Mouse (Mus musculus) embryonic facial prominence, embryonic 13.5 days (tissue): ENCODE measurements around the gene Ugt1a1. TPM values are rescaled to one million over a fixed set of nuclear protein-coding genes. Genes with fewer than 3 reads are reported as not detected.
"Not testable (repeated sequence)": the region's sequence is repeated elsewhere in the genome, so short reads cannot be mapped to it uniquely, and the experiment has no call there.

Experiments used
- ATAC-seq: fragments of 200-750 bp; cut with Nextera tagmentation; 2 replicates; pipeline ENCODE4 v1.8.0; 2017; ENCODE audit warnings: low read depth; ENCODE audit not compliant: insufficient number of reproducible peaks, insufficient read depth, low FRiP score, low TSS enrichment
- H3K27ac ChIP-seq: fragments of 300-500 bp; sonication (generic); 2 replicates; pipeline ENCODE4 v1.5.1; 2015; ENCODE audit warnings: moderate library complexity, mild to moderate bottlenecking, inconsistent platforms
- H3K27me3 ChIP-seq: fragments of 300-500 bp; sonication (generic); 2 replicates; pipeline ENCODE4 v1.6.1; 2015; ENCODE audit warnings: mild to moderate bottlenecking, inconsistent platforms
- H3K36me3 ChIP-seq: fragments of 300-500 bp; sonication (generic); 2 replicates; pipeline ENCODE4 v1.6.1; 2015; ENCODE audit warnings: mild to moderate bottlenecking, inconsistent platforms
- H3K4me1 ChIP-seq: fragments of 300-500 bp; sonication (generic); 2 replicates; pipeline ENCODE4 v1.6.1; 2015; ENCODE audit warnings: inconsistent platforms
- H3K4me2 ChIP-seq: fragments of 300-500 bp; sonication (generic); 2 replicates; pipeline ENCODE4 v1.6.1; 2015; ENCODE audit warnings: moderate library complexity, mild to moderate bottlenecking, inconsistent platforms
- H3K4me3 ChIP-seq: fragments of 300-500 bp; sonication (generic); 2 replicates; pipeline ENCODE4 v1.5.1; 2015; ENCODE audit warnings: mild to moderate bottlenecking, inconsistent platforms
- H3K9ac ChIP-seq: fragments of 300-500 bp; sonication (generic); 2 replicates; pipeline ENCODE4 v1.6.1; 2015; ENCODE audit warnings: mild to moderate bottlenecking, inconsistent platforms
- H3K9me3 ChIP-seq: fragments of 300-500 bp; sonication (generic); 2 replicates; pipeline ENCODE4 v1.6.1; 2016; ENCODE audit warnings: inconsistent platforms
- whole genome bisulfite sequencing: fragments of 180-500 bp; shearing (Covaris S2); methylation state at CpG from one replicate; pipeline ENCODE4 v1.1.7; 2015; ENCODE audit warnings: mixed read lengths; 5-methylcytosine and 5-hydroxymethylcytosine counted together
- polyA plus RNA-seq: library from polyadenylated mRNA; unstranded; fragments of >200 nt; fragmentation: Nextera tagmentation; extraction: Ambion mirVana; gene quantifications from 2 replicates; pipeline ENCODE4 v1.2.1, GENCODE M21; 2015

Gene Ugt1a1
- polyA plus RNA-seq, 1 experiment from 2014 or later, result not detected

- ATAC-seq, result no peak
- H3K27me3 ChIP-seq, result no peaks in the 10 kb centered on the region
- no peak overlapping the region for H3K9ac ChIP-seq
- H3K4me1 ChIP-seq, result no peaks in the 10 kb centered on the region
- H3K36me3 ChIP-seq, result no peaks in the 10 kb centered on the region
- no peak overlapping the region for H3K27ac ChIP-seq
- no peak overlapping the region for H3K4me3 ChIP-seq
- H3K4me2 ChIP-seq, result no peak overlapping the region
- WGBS, result 18% methylated on average over 1 of the region's 1 CpGs
- peaks cover 32% of the 10 kb centered on the region for H3K9me3 ChIP-seq
Measured at GRCm38 (mm10) chr1:88219054-88219453, 7.3 kb downstream of the Ugt1a1 start.

- peaks cover 23% of the 10 kb centered on the region for H3K9me3 ChIP-seq
- H3K4me2 ChIP-seq, result no peak overlapping the region
- H3K4me3 ChIP-seq, result no peak overlapping the region
- no peak for ATAC-seq
- H3K4me1 ChIP-seq, result no peaks in the 10 kb centered on the region
- H3K27ac ChIP-seq, result no peak overlapping the region
- no peak overlapping the region for H3K9ac ChIP-seq
- no peaks in the 10 kb centered on the region for H3K36me3 ChIP-seq
- H3K27me3 ChIP-seq, result no peaks in the 10 kb centered on the region
Measured at GRCm38 (mm10) chr1:88220336-88220735, 8.6 kb downstream of the Ugt1a1 start.

GRCm38 (mm10) chr1:88222216-88222615, 10.5 kb downstream of the Ugt1a1 start:
- no peak for ATAC-seq
- Histone ChIP-seq H3K36me3 (no peaks in the 10 kb centered on the region), H3K27me3 (no peaks in the 10 kb centered on the region), H3K4me1 (no peaks in the 10 kb centered on the region), H3K27ac (no peak overlapping the region), H3K9me3 (peaks cover 25% of the 10 kb centered on the region), H3K4me2 (no peak overlapping the region), H3K9ac (no peak overlapping the region), H3K4me3 (no peak overlapping the region)
- 50% methylated on average over 2 of the region's 2 CpGs for WGBS

GRCm38 (mm10) chr1:88223011-88223515, 11.3 kb downstream of the Ugt1a1 start:
- H3K27me3 ChIP-seq, ATAC-seq: not testable (repeated sequence)

GRCm38 (mm10) chr1:88223591-88223990, 11.8 kb downstream of the Ugt1a1 start:
- Histone ChIP-seq H3K9me3 (peaks cover 33% of the 10 kb centered on the region), H3K27me3 (no peaks in the 10 kb centered on the region), H3K36me3 (no peaks in the 10 kb centered on the region), H3K27ac (no peak overlapping the region), H3K4me2 (no peak overlapping the region), H3K4me1 (no peaks in the 10 kb centered on the region), H3K9ac (no peak overlapping the region), H3K4me3 (no peak overlapping the region)
- 47% methylated on average over 1 of the region's 1 CpGs for WGBS
- no peak for ATAC-seq

More at GRCm38 (mm10) chr1:88223011-88223515, 11.3 kb downstream of the Ugt1a1 start:
- not testable (repeated sequence) for H3K4me1 ChIP-seq, H3K4me3 ChIP-seq, H3K9ac ChIP-seq, H3K4me2 ChIP-seq, H3K36me3 ChIP-seq, H3K27ac ChIP-seq
- H3K9me3 ChIP-seq, result peaks cover 28% of the 10 kb centered on the region

GRCm38 (mm10) chr1:88224029-88224776, 12.4 kb downstream of the Ugt1a1 start:
- H3K27ac ChIP-seq, result no peak overlapping the region
- peaks cover 39% of the 10 kb centered on the region for H3K9me3 ChIP-seq
- no peaks in the 10 kb centered on the region for H3K4me1 ChIP-seq
- no peak overlapping the region for H3K4me3 ChIP-seq
- WGBS, result 66% methylated on average over 2 of the region's 2 CpGs
- no peak overlapping the region for H3K9ac ChIP-seq
- H3K4me2 ChIP-seq, result no peak overlapping the region
- no peak for ATAC-seq
- no peaks in the 10 kb centered on the region for H3K27me3 ChIP-seq
- no peaks in the 10 kb centered on the region for H3K36me3 ChIP-seq

- WGBS, result 34% methylated on average over 2 of the region's 2 CpGs
- H3K4me1 ChIP-seq, H3K4me3 ChIP-seq, H3K27me3 ChIP-seq, H3K27ac ChIP-seq, H3K4me2 ChIP-seq, ATAC-seq, H3K36me3 ChIP-seq, H3K9ac ChIP-seq: not testable (repeated sequence)
- peaks cover 50% of the 10 kb centered on the region for H3K9me3 ChIP-seq
Measured at GRCm38 (mm10) chr1:88225301-88225700, 13.5 kb downstream of the Ugt1a1 start.

GRCm38 (mm10) chr1:88225741-88226140, 14.0 kb downstream of the Ugt1a1 start:
- H3K4me1 ChIP-seq, result no peaks in the 10 kb centered on the region
- no peaks in the 10 kb centered on the region for H3K36me3 ChIP-seq
- peaks cover 55% of the 10 kb centered on the region for H3K9me3 ChIP-seq
- H3K27me3 ChIP-seq, result no peaks in the 10 kb centered on the region
- H3K27ac ChIP-seq, result no peak overlapping the region
- H3K9ac ChIP-seq, result no peak overlapping the region
- H3K4me2 ChIP-seq, result no peak overlapping the region
- no peak for ATAC-seq
- no peak overlapping the region for H3K4me3 ChIP-seq

- H3K4me2 ChIP-seq, result no peak within 1 kb of the TSS
- no peaks in the 10 kb centered on the region for H3K27me3 ChIP-seq
- peaks cover 65% of the 10 kb centered on the region for H3K9me3 ChIP-seq
- H3K4me3 ChIP-seq, result no peak within 1 kb of the TSS
- H3K36me3 ChIP-seq, result no peaks in the 10 kb centered on the region
- H3K9ac ChIP-seq, result no peak within 1 kb of the TSS
- no peak within 1 kb of the TSS for H3K27ac ChIP-seq
- ATAC-seq, result no peak; the same call in 1 of the 2 replicates
- WGBS, result 50% methylated on average over 5 of the region's 5 CpGs
- no peaks in the 10 kb centered on the region for H3K4me1 ChIP-seq
Measured at GRCm38 (mm10) chr1:88226670-88227379, 15.1 kb downstream of the Ugt1a1 start, which contains the start of gene Mroh2a. Gene Mroh2a, plus strand, starts transcription at chr1:88226986.

- no peak overlapping the region for H3K27ac ChIP-seq
- 57% methylated on average over 2 of the region's 2 CpGs for WGBS
Measured at GRCm38 (mm10) chr1:88227482-88227881, 15.7 kb downstream of the Ugt1a1 start.

GRCm38 (mm10) chr1:88228121-88228520, 16.4 kb downstream of the Ugt1a1 start:
- Histone ChIP-seq H3K9me3 (peaks cover 77% of the 10 kb centered on the region), H3K27ac (no peak overlapping the region), H3K4me3 (no peak overlapping the region), H3K4me2 (no peak overlapping the region), H3K27me3 (no peaks in the 10 kb centered on the region), H3K4me1 (no peaks in the 10 kb centered on the region), H3K36me3 (no peaks in the 10 kb centered on the region), H3K9ac (no peak overlapping the region)
- WGBS, result 67% methylated on average over 7 of the region's 7 CpGs
- peak; percentile 1; the same call in 1 of the 2 replicates for ATAC-seq

More at GRCm38 (mm10) chr1:88227482-88227881, 15.7 kb downstream of the Ugt1a1 start:
- no peak overlapping the region for H3K4me2 ChIP-seq
- H3K9ac ChIP-seq, result no peak overlapping the region
- peaks cover 71% of the 10 kb centered on the region for H3K9me3 ChIP-seq
- no peak for ATAC-seq
- H3K4me3 ChIP-seq, result no peak overlapping the region
- no peaks in the 10 kb centered on the region for H3K36me3 ChIP-seq
- H3K4me1 ChIP-seq, result no peaks in the 10 kb centered on the region
- H3K27me3 ChIP-seq, result no peaks in the 10 kb centered on the region

GRCm38 (mm10) chr1:88229566-88229965, 17.8 kb downstream of the Ugt1a1 start:
- H3K4me2 ChIP-seq, result no peak overlapping the region
- H3K36me3 ChIP-seq, result no peaks in the 10 kb centered on the region
- 73% methylated on average over 3 of the region's 3 CpGs for WGBS
- ATAC-seq, result no peak
- no peaks in the 10 kb centered on the region for H3K4me1 ChIP-seq
- no peaks in the 10 kb centered on the region for H3K27me3 ChIP-seq
- peaks cover 91% of the 10 kb centered on the region for H3K9me3 ChIP-seq
- no peak overlapping the region for H3K27ac ChIP-seq
- no peak overlapping the region for H3K9ac ChIP-seq
- H3K4me3 ChIP-seq, result no peak overlapping the region
